Mouse (Mus musculus): Measurements from ENCODE around the gene Tsen2. TPM values are rescaled to one million over a fixed set of nuclear protein-coding genes. Genes with fewer than 3 reads are reported as not detected.

Gene Tsen2
- polyA plus RNA-seq, 1 experiment from 2014 or later = 33.1 TPM

GRCm38 (mm10) chr6:115558176-115558575 lies 13.7 kb downstream of the Tsen2 start:
- DNase-seq (ENCODE audit: low spot score) (no peak), ATAC-seq (replicated peaks; ENCODE audit: low FRiP score) (no peak)
- WGBS = 89% methylated on average over 2 of the region's 2 CpGs
- Histone ChIP-seq H3K27ac (ENCODE audit: low read depth, low read length) (no peak overlapping the region), H3K36me3 (ENCODE audit: control insufficient read depth, insufficient read depth, low read length) (peaks cover 21% of the 10 kb centered on the region; the same call in 1 of the 2 replicates), H3K4me2 (no peak overlapping the region), H3K4me3 (ENCODE audit: low read depth, low read length) (no peak overlapping the region), H3K9me3 (ENCODE audit: control insufficient read depth, low read length) (no peaks in the 10 kb centered on the region), H3K27me3 (replicated peaks; ENCODE audit: control insufficient read depth, insufficient read depth, low read length) (no peaks in the 10 kb centered on the region), H3K9ac (ENCODE audit: low read depth, low read length) (no peak overlapping the region), H3K4me1 (replicated peaks; ENCODE audit: control insufficient read depth, insufficient read depth, low read length) (no peaks in the 10 kb centered on the region; the same call in 1 of the 2 replicates)

GRCm38 (mm10) chr6:115559651-115560632 lies 15.5 kb downstream of the Tsen2 start:
- DNase-seq (ENCODE audit: low spot score) = no peak
- Histone ChIP-seq H3K36me3 (ENCODE audit: control insufficient read depth, insufficient read depth, low read length) (peaks cover 15% of the 10 kb centered on the region; the same call in 1 of the 2 replicates), H3K9ac (ENCODE audit: low read depth, low read length) (no peak overlapping the region)

GRCm38 (mm10) chr6:115565479-115566045 lies 21.1 kb downstream of the Tsen2 start:
- H3K9ac ChIP-seq (ENCODE audit: low read depth, low read length) = no peak overlapping the region
- peaks cover 43% of the 10 kb centered on the region for H3K36me3 ChIP-seq (ENCODE audit: control insufficient read depth, insufficient read depth, low read length)
- no peak overlapping the region for H3K4me2 ChIP-seq
- H3K4me1 ChIP-seq (replicated peaks; ENCODE audit: control insufficient read depth, insufficient read depth, low read length) = no peaks in the 10 kb centered on the region
- no peak overlapping the region for H3K27ac ChIP-seq (ENCODE audit: low read depth, low read length)
- peaks cover 4% of the 10 kb centered on the region for H3K9me3 ChIP-seq (ENCODE audit: control insufficient read depth, low read length)
- 82% methylated on average over 6 of the region's 6 CpGs for WGBS
- ATAC-seq (replicated peaks; ENCODE audit: low FRiP score) (no peak), DNase-seq (ENCODE audit: low spot score) (no peak)
- H3K27me3 ChIP-seq (replicated peaks; ENCODE audit: control insufficient read depth, insufficient read depth, low read length) = no peaks in the 10 kb centered on the region
- H3K4me3 ChIP-seq (ENCODE audit: low read depth, low read length) = no peak overlapping the region

More at GRCm38 (mm10) chr6:115559651-115560632, 15.5 kb downstream of the Tsen2 start:
- 67% methylated on average over 21 of the region's 21 CpGs for WGBS
- no peak for ATAC-seq (replicated peaks; ENCODE audit: low FRiP score)
- H3K9me3 ChIP-seq (ENCODE audit: control insufficient read depth, low read length) = no peaks in the 10 kb centered on the region
- no peak overlapping the region for H3K4me2 ChIP-seq
- no peak overlapping the region for H3K27ac ChIP-seq (ENCODE audit: low read depth, low read length)
- no peaks in the 10 kb centered on the region; the same call in 1 of the 2 replicates for H3K4me1 ChIP-seq (replicated peaks; ENCODE audit: control insufficient read depth, insufficient read depth, low read length)
- no peaks in the 10 kb centered on the region for H3K27me3 ChIP-seq (replicated peaks; ENCODE audit: control insufficient read depth, insufficient read depth, low read length)
- H3K4me3 ChIP-seq (ENCODE audit: low read depth, low read length) = no peak overlapping the region

GRCm38 (mm10) chr6:115574171-115574570 lies 29.7 kb downstream of the Tsen2 start:
- no peak for DNase-seq (ENCODE audit: low spot score)
- Histone ChIP-seq H3K9ac (ENCODE audit: low read depth, low read length) (no peak overlapping the region), H3K9me3 (ENCODE audit: control insufficient read depth, low read length) (no peaks in the 10 kb centered on the region), H3K4me1 (replicated peaks; ENCODE audit: control insufficient read depth, insufficient read depth, low read length) (no peaks in the 10 kb centered on the region), H3K27ac (ENCODE audit: low read depth, low read length) (no peak overlapping the region), H3K4me3 (ENCODE audit: low read depth, low read length) (no peak overlapping the region), H3K27me3 (replicated peaks; ENCODE audit: control insufficient read depth, insufficient read depth, low read length) (no peaks in the 10 kb centered on the region), H3K36me3 (ENCODE audit: control insufficient read depth, insufficient read depth, low read length) (peaks cover 37% of the 10 kb centered on the region), H3K4me2 (no peak overlapping the region)
- ATAC-seq (replicated peaks; ENCODE audit: low FRiP score) = no peak
- WGBS = 87% methylated on average over 7 of the region's 7 CpGs

GRCm38 (mm10) chr6:115577407-115577806 lies 32.9 kb downstream of the Tsen2 start:
- Histone ChIP-seq H3K4me1 (replicated peaks; ENCODE audit: control insufficient read depth, insufficient read depth, low read length) (no peaks in the 10 kb centered on the region), H3K9ac (ENCODE audit: low read depth, low read length) (no peak overlapping the region), H3K4me2 (no peak overlapping the region), H3K9me3 (ENCODE audit: control insufficient read depth, low read length) (no peaks in the 10 kb centered on the region), H3K4me3 (ENCODE audit: low read depth, low read length) (no peak overlapping the region), H3K27ac (ENCODE audit: low read depth, low read length) (no peak overlapping the region), H3K36me3 (ENCODE audit: control insufficient read depth, insufficient read depth, low read length) (peaks cover 19% of the 10 kb centered on the region), H3K27me3 (replicated peaks; ENCODE audit: control insufficient read depth, insufficient read depth, low read length) (no peaks in the 10 kb centered on the region)
- 80% methylated on average over 5 of the region's 5 CpGs for WGBS
- ATAC-seq (replicated peaks; ENCODE audit: low FRiP score) = no peak
- no peak for DNase-seq (ENCODE audit: low spot score)

GRCm38 (mm10) chr6:115577941-115578340 lies 33.5 kb downstream of the Tsen2 start:
- ATAC-seq (replicated peaks; ENCODE audit: low FRiP score) (no peak), DNase-seq (ENCODE audit: low spot score) (no peak)
- Histone ChIP-seq H3K4me1 (replicated peaks; ENCODE audit: control insufficient read depth, insufficient read depth, low read length) (no peaks in the 10 kb centered on the region), H3K36me3 (ENCODE audit: control insufficient read depth, insufficient read depth, low read length) (peaks cover 19% of the 10 kb centered on the region), H3K9me3 (ENCODE audit: control insufficient read depth, low read length) (no peaks in the 10 kb centered on the region), H3K27me3 (replicated peaks; ENCODE audit: control insufficient read depth, insufficient read depth, low read length) (no peaks in the 10 kb centered on the region), H3K4me3 (ENCODE audit: low read depth, low read length) (no peak overlapping the region), H3K9ac (ENCODE audit: low read depth, low read length) (no peak overlapping the region), H3K4me2 (no peak overlapping the region), H3K27ac (ENCODE audit: low read depth, low read length) (no peak overlapping the region)
- WGBS = 86% methylated on average over 9 of the region's 9 CpGs

GRCm38 (mm10) chr6:115580810-115581209 lies 36.3 kb downstream of the Tsen2 start:
- WGBS = 84% methylated on average over 3 of the region's 3 CpGs
- no peak overlapping the region for H3K4me3 ChIP-seq (ENCODE audit: low read depth, low read length)

GRCm38 (mm10) chr6:115582328-115583115 lies 38.1 kb downstream of the Tsen2 start:
- ATAC-seq (replicated peaks; ENCODE audit: low FRiP score) = no peak
- H3K4me2 ChIP-seq = no peak overlapping the region
- H3K4me1 ChIP-seq (replicated peaks; ENCODE audit: control insufficient read depth, insufficient read depth, low read length) = no peaks in the 10 kb centered on the region
- no peak for DNase-seq (ENCODE audit: low spot score)
- H3K27me3 ChIP-seq (replicated peaks; ENCODE audit: control insufficient read depth, insufficient read depth, low read length) = no peaks in the 10 kb centered on the region
- H3K36me3 ChIP-seq (ENCODE audit: control insufficient read depth, insufficient read depth, low read length) = peaks cover 8% of the 10 kb centered on the region; the same call in 1 of the 2 replicates
- H3K27ac ChIP-seq (ENCODE audit: low read depth, low read length) = no peak overlapping the region
- WGBS = 76% methylated on average over 10 of the region's 10 CpGs
- no peaks in the 10 kb centered on the region for H3K9me3 ChIP-seq (ENCODE audit: control insufficient read depth, low read length)
- no peak overlapping the region for H3K4me3 ChIP-seq (ENCODE audit: low read depth, low read length)
- no peak overlapping the region for H3K9ac ChIP-seq (ENCODE audit: low read depth, low read length)

More at GRCm38 (mm10) chr6:115580810-115581209, 36.3 kb downstream of the Tsen2 start:
- Histone ChIP-seq H3K4me1 (replicated peaks; ENCODE audit: control insufficient read depth, insufficient read depth, low read length) (no peaks in the 10 kb centered on the region), H3K36me3 (ENCODE audit: control insufficient read depth, insufficient read depth, low read length) (peaks cover 16% of the 10 kb centered on the region), H3K9me3 (ENCODE audit: control insufficient read depth, low read length) (no peaks in the 10 kb centered on the region), H3K9ac (ENCODE audit: low read depth, low read length) (no peak overlapping the region), H3K27ac (ENCODE audit: low read depth, low read length) (no peak overlapping the region), H3K4me2 (no peak overlapping the region), H3K27me3 (replicated peaks; ENCODE audit: control insufficient read depth, insufficient read depth, low read length) (no peaks in the 10 kb centered on the region)
- ATAC-seq (replicated peaks; ENCODE audit: low FRiP score) (no peak), DNase-seq (ENCODE audit: low spot score) (no peak)

All from liver, embryonic 11.5 days (tissue).